Mouse (Mus musculus): ENCODE data around the gene Calcrl. TPM values are rescaled to one million over a fixed set of nuclear protein-coding genes. Genes with fewer than 3 reads are reported as not detected.
"Not testable (repeated sequence)": the region's sequence is repeated elsewhere in the genome, so short reads cannot be mapped to it uniquely, and the experiment has no call there.

Calcrl gene
- polyA plus RNA-seq, 1 experiment = 6.9 TPM

GRCm38 (mm10) chr2:84402713-84403112 lies 22.5 kb downstream of the Calcrl start:
- Histone ChIP-seq H3K4me3 (no peak overlapping the region), H3K79me2 (ENCODE audit: control insufficient read depth, insufficient read depth) (no peaks in the 10 kb centered on the region), H3K4me2 (ENCODE audit: low read depth) (no peak overlapping the region), H3K27me3 (ENCODE audit: control insufficient read depth, insufficient read depth, insufficient read length) (no peaks in the 10 kb centered on the region), H3ac (ENCODE audit: control insufficient read depth, insufficient read length) (no peak overlapping the region), H3K36me3 (ENCODE audit: control insufficient read depth, insufficient read depth) (no peaks in the 10 kb centered on the region)
- TF ChIP-seq POLR2A (IDR thresholded peaks at IDR 0.05; ENCODE audit: insufficient read length, low read depth) (no peak), E2F4 (IDR thresholded peaks at IDR 0.05; ENCODE audit: insufficient read depth) (no peak), POLR2AphosphoS2 (IDR thresholded peaks at IDR 0.05; ENCODE audit: insufficient read length, low read depth) (no peak), USF1 (IDR thresholded peaks at IDR 0.05; ENCODE audit: low read depth) (no peak), MYOD1 (IDR thresholded peaks at IDR 0.05; ENCODE audit: control insufficient read depth in 1 of 3, insufficient read length in 2 of 3, low read depth in 2 of 3) (no peak), TCF12 (IDR thresholded peaks at IDR 0.05; ENCODE audit: insufficient read depth, poor library complexity, severe bottlenecking) (no peak), REST (IDR thresholded peaks at IDR 0.05; ENCODE audit: insufficient read depth, insufficient read length) (no peak), MYOG (IDR thresholded peaks at IDR 0.05; ENCODE audit: control insufficient read depth in 1 of 3, insufficient read depth in 1 of 3, insufficient read length in 2 of 3, low read depth in 2 of 3) (no peak), CEBPB (IDR thresholded peaks at IDR 0.05; ENCODE audit: insufficient read depth, poor library complexity, severe bottlenecking) (no peak)

GRCm38 (mm10) chr2:84396557-84396956 lies 28.7 kb downstream of the Calcrl start:
- no peaks in the 10 kb centered on the region for H3K79me2 ChIP-seq (ENCODE audit: control insufficient read depth, insufficient read depth)
- TF ChIP-seq CEBPB (IDR thresholded peaks at IDR 0.05; ENCODE audit: insufficient read depth, poor library complexity, severe bottlenecking) = no peak
- TF ChIP-seq TCF3 (IDR thresholded peaks at IDR 0.05; ENCODE audit: insufficient read length, low read depth) = no peak
- TF ChIP-seq TCF12 (IDR thresholded peaks at IDR 0.05; ENCODE audit: insufficient read depth, poor library complexity, severe bottlenecking) = no peak
- TF ChIP-seq MYOD1 (IDR thresholded peaks at IDR 0.05; ENCODE audit: control insufficient read depth in 1 of 3, insufficient read length in 2 of 3, low read depth in 2 of 3) = no peak
- no peak for TF ChIP-seq E2F4 (IDR thresholded peaks at IDR 0.05; ENCODE audit: insufficient read depth)
- no peak for TF ChIP-seq MYOG (IDR thresholded peaks at IDR 0.05; ENCODE audit: control insufficient read depth in 1 of 3, insufficient read depth in 1 of 3, insufficient read length in 2 of 3, low read depth in 2 of 3)
- no peak for TF ChIP-seq POLR2AphosphoS2 (IDR thresholded peaks at IDR 0.05; ENCODE audit: insufficient read length, low read depth)
- TF ChIP-seq REST (IDR thresholded peaks at IDR 0.05; ENCODE audit: insufficient read depth, insufficient read length) = no peak
- TF ChIP-seq SRF (IDR thresholded peaks at IDR 0.05; ENCODE audit: control insufficient read depth, insufficient read length, low read depth) = no peak

GRCm38 (mm10) chr2:84393236-84393635 lies 32.0 kb downstream of the Calcrl start:
- Histone ChIP-seq H3K36me3 (ENCODE audit: control insufficient read depth, insufficient read depth) (peaks cover 6% of the 10 kb centered on the region), H3ac (ENCODE audit: control insufficient read depth, insufficient read length) (no peak overlapping the region), H3K27me3 (ENCODE audit: control insufficient read depth, insufficient read depth, insufficient read length) (no peaks in the 10 kb centered on the region), H3K4me3 (no peak overlapping the region), H3K79me2 (ENCODE audit: control insufficient read depth, insufficient read depth) (no peaks in the 10 kb centered on the region), H3K4me2 (ENCODE audit: low read depth) (no peak overlapping the region)
- no peak for TF ChIP-seq MAX (IDR thresholded peaks at IDR 0.05; ENCODE audit: low read depth)
- TF ChIP-seq TCF12 (IDR thresholded peaks at IDR 0.05; ENCODE audit: insufficient read depth, poor library complexity, severe bottlenecking) = no peak
- no peak for TF ChIP-seq POLR2AphosphoS2 (IDR thresholded peaks at IDR 0.05; ENCODE audit: insufficient read length, low read depth)
- no peak for TF ChIP-seq REST (IDR thresholded peaks at IDR 0.05; ENCODE audit: insufficient read depth, insufficient read length)
- no peak for TF ChIP-seq CEBPB (IDR thresholded peaks at IDR 0.05; ENCODE audit: insufficient read depth, poor library complexity, severe bottlenecking)
- no peak for TF ChIP-seq E2F4 (IDR thresholded peaks at IDR 0.05; ENCODE audit: insufficient read depth)
- TF ChIP-seq SRF (IDR thresholded peaks at IDR 0.05; ENCODE audit: control insufficient read depth, insufficient read length, low read depth) = no peak
- no peak for TF ChIP-seq MYOG (IDR thresholded peaks at IDR 0.05; ENCODE audit: control insufficient read depth in 1 of 3, insufficient read depth in 1 of 3, insufficient read length in 2 of 3, low read depth in 2 of 3)
- TF ChIP-seq TCF3 (IDR thresholded peaks at IDR 0.05; ENCODE audit: insufficient read length, low read depth) = no peak
- no peak for TF ChIP-seq USF1 (IDR thresholded peaks at IDR 0.05; ENCODE audit: low read depth)

More at GRCm38 (mm10) chr2:84396557-84396956, 28.7 kb downstream of the Calcrl start:
- Histone ChIP-seq H3K4me3 (no peak overlapping the region), H3K27me3 (ENCODE audit: control insufficient read depth, insufficient read depth, insufficient read length) (no peaks in the 10 kb centered on the region), H3ac (ENCODE audit: control insufficient read depth, insufficient read length) (no peak overlapping the region), H3K4me2 (ENCODE audit: low read depth) (no peak overlapping the region), H3K36me3 (ENCODE audit: control insufficient read depth, insufficient read depth) (no peaks in the 10 kb centered on the region)

GRCm38 (mm10) chr2:84389075-84389474 lies 36.1 kb downstream of the Calcrl start:
- Histone ChIP-seq H3K4me2 (ENCODE audit: low read depth) (no peak overlapping the region), H3K27me3 (ENCODE audit: control insufficient read depth, insufficient read depth, insufficient read length) (no peaks in the 10 kb centered on the region), H3ac (ENCODE audit: control insufficient read depth, insufficient read length) (no peak overlapping the region), H3K4me3 (no peak overlapping the region), H3K79me2 (ENCODE audit: control insufficient read depth, insufficient read depth) (no peaks in the 10 kb centered on the region), H3K36me3 (ENCODE audit: control insufficient read depth, insufficient read depth) (peaks cover 6% of the 10 kb centered on the region)
- TF ChIP-seq MYOD1 (IDR thresholded peaks at IDR 0.05; ENCODE audit: control insufficient read depth in 1 of 3, insufficient read length in 2 of 3, low read depth in 2 of 3) (no peak), MYOG (IDR thresholded peaks at IDR 0.05; ENCODE audit: control insufficient read depth in 1 of 3, insufficient read depth in 1 of 3, insufficient read length in 2 of 3, low read depth in 2 of 3) (no peak), CEBPB (IDR thresholded peaks at IDR 0.05; ENCODE audit: insufficient read depth, poor library complexity, severe bottlenecking) (no peak), POLR2A (IDR thresholded peaks at IDR 0.05; ENCODE audit: insufficient read length, low read depth) (no peak), E2F4 (IDR thresholded peaks at IDR 0.05; ENCODE audit: insufficient read depth) (no peak), TCF12 (IDR thresholded peaks at IDR 0.05; ENCODE audit: insufficient read depth, poor library complexity, severe bottlenecking) (no peak), REST (IDR thresholded peaks at IDR 0.05; ENCODE audit: insufficient read depth, insufficient read length) (no peak)

- not testable (repeated sequence) for H3K4me3 ChIP-seq; H3ac ChIP-seq (ENCODE audit: control insufficient read depth, insufficient read length); H3K79me2 ChIP-seq (ENCODE audit: control insufficient read depth, insufficient read depth); H3K4me2 ChIP-seq (ENCODE audit: low read depth); H3K27me3 ChIP-seq (ENCODE audit: control insufficient read depth, insufficient read depth, insufficient read length); H3K36me3 ChIP-seq (ENCODE audit: control insufficient read depth, insufficient read depth)
Observed at GRCm38 (mm10) chr2:84388537-84388936, 36.7 kb downstream of the Calcrl start.

Data from myocyte (in vitro differentiated cells).